Mouse (Mus musculus) cerebellum, adult 9-10 months (tissue): ENCODE data around the gene Gm42791.

ENCODE experiments used
- DNase-seq: peaks from one replicate; pipeline ENCODE4 v3.0.0; 2022

Gm42791 gene

DNA sequence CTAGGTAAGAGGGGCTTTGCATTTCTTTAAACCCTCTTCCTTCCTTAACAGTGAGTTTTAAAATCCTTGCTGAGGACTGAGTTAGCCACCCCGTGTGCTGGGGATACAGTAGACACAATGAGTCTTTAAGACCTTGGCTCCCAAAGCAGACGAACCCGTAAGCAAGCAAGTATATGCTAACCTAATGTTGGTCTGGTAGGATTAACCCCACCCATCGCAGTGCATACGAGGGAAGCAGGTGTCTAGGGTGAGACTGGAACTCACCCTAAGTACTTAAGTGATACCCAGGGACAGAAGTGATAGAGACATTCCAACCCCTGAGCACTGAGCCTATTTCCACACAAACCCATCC is 12.3 kb upstream of the Gm42791 start:
- no peak for DNase-seq

DNA sequence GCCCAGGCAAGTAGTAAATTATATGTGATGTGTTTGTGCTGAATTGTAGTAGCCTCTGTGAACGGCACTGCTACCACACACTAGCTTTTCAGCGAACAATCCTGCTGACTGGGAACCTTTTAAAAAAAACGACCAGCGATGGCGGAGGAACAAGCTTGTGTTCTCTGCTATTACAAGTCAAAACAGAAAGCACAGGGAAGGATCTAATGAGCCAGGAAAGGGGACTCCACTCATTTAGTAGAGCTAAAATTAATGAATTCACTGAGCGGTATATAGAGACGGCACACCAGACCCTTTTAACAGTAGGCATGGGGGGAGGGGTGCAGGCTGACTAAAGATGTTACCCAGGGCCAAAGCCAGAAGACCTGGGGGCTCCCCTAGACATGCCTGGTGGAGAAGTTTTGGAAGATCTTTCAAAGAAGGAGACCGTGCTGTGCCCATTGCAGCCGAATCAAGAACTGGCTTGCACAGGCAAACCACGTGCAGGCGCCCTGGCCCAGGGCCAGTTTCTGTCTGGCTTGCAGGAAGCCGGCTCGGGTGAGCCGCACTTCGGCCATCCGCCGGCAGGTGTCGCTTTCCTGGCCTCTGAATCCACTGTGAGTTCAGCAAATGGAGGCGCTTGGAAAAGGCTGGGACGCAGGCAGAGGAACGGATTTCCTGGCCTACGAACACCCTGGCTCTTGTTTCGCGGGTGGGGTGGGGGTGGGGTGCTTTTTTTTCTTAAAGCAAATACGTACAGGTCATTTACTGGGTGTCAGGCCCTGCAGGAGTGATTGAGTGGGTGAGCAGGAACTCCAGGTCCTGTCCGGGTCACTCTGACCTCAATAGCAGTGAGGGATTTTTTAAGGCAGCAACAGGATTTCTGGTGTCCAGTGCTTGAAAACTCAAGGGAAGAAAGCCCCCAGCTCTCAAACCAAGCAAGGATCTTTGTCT is 11.7 kb upstream of the Gm42791 start:
- peak; percentile 100 for DNase-seq

DNA sequence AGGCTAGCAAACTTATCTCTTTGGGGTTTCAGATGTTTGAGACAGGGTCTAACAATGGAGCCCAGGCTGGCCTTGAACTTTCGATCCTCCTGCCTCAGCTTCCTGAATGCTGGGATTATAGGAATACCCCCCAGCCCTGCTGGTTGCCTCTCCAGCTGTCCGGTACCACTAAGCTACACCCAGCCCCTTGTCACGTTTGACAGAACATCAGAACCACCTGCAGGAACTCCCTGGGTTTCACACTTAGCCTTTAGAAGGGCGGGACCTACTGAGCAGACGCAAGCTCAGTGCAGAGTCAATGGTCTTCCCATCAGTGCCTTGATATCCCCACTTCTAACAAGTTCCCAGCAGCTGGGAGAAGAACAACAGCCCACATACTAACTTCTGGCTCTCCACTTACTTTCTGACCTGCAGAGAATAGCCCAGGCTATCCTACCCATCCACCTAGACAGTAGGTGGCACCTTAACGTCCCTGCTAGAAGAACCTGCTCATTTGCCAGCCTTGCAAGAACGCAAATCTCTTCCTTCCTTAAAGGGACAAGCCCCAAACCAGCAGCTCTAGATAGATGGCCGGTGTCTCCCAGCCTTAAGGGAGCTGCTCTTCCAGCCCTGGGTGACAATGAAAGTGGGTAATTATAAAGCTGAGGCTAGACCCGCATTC is 10.9 kb upstream of the Gm42791 start:
- peak; percentile 33 for DNase-seq

DNA sequence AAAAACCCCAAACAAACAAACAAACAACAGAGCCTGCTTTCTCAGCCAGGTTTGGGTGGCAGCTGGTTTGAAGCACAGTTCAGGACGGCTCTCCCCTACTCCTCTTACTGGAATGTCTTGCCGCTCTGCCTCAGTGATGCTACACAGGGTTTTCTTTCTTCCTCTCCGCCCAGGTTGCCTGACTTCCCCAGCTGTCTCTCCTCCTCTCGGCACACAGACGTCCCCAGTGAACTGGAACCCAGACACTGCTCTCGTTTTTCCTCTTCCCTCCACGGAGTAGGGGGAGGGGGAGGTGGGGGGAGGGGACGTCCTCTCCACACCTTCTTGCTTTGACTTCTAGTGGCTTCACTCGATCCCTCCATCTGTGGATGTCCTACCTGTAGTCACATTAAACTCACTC is 10.1 kb upstream of the Gm42791 start:
- DNase-seq = no peak

DNA sequence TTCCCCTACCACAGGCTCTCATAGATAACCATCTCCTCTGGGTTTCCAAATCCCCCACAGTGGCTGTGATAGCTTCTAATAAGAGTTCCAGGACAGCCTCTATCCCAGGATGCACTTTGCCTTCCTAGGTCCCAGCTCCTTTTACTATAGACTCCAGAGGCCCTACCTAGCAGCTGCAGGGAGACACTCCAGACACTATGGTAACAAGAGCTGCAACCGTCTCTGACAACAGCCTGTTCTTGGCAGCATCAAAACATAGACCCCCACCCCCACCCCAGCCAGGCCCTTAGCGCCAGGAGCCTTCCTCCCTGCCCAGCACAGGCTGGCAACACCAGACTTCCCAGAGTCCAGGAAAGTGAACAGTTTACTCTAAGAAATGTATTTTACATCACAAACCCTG is 8.2 kb upstream of the Gm42791 start:
- no peak for DNase-seq

DNA sequence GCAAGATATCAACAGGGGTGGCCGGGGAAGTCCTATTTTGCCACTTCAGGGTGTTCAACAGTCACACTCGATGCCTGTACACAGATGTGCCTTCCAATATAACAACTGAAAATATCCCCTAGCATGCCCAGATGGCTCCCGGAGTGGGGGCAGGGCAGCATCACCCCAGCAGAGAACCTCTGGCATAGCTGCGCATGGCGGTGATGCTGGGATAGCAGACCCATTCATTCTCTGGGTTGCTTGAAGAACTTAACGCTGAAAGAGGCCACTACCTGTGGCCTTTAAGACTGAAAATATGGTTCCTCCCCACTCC is 7.8 kb upstream of the Gm42791 start:
- DNase-seq = no peak

DNA sequence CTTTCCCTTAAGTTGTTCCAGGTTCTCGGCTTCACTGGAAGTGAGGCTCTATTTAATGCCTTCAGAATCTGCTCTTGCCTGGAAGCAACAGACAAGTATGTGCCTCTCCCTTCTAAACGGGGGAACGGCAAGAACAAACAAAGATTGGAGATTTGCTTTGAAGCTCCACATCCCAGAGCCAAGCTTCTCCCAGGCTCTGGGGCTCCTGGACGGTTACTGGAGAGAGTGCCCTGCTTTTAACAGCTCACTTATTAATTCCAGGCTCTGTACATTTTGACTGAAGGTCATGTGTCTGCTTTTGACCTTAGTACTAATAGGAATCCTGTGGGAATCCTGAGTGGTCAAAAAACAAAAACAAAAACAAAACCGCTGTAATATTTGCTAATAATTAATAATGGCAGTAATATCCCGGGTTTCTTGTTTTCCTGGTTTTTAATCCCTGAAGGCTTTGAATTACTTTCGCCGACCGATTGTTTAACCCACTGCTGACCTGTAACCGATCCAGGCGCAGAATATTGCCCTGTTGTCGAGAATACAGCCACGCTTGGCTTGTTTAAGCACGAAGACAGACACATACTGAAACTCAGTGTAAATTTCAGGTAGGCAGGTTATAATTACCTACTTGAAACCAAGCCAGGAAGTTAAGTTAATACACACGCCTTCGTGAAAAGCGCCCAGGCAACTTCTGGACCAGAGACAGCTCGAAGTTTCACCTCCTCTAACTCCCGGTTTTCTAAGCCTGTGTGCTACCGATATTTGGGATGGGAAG is 7.3 kb upstream of the Gm42791 start:
- no peak for DNase-seq

DNA sequence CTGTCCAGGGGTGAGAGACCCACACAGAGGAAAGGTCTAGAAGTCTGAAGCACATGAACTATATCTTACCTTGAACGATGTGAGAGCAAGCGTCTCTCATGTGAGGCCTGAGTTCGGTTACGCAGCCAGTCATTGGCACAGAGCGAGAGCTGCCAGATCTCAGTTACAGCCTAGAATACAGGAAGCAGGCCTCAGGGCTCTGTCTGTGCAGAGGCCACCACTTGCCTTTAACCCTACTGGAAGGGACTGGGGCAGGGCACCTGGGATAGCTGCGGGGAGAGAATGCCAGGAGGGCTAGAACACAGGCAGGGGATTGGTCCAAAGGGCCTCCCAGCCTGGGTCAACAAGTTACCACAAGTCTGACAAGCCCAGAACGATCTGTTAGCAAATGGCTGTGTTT is 4.9 kb upstream of the Gm42791 start:
- DNase-seq = no peak

DNA sequence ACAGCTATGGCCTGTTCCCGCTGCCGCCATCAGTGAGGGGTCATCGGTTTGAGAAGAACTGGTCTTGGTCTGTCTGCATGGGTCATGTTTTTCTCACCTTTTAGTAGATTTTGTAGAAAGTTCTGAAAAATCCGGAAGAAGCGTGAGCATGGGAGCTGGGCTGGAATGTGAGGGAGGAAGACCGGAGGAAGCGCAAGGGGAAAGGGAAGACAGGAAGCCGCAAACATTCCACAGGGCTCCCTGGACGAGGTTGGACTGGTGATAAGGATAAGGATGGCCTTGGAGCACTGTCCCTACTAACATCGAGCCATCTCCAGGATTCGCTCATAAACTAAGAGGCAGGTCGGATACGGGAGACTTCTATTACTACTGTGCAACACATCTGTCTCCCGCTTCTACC is 3.6 kb upstream of the Gm42791 start:
- DNase-seq = no peak

DNA sequence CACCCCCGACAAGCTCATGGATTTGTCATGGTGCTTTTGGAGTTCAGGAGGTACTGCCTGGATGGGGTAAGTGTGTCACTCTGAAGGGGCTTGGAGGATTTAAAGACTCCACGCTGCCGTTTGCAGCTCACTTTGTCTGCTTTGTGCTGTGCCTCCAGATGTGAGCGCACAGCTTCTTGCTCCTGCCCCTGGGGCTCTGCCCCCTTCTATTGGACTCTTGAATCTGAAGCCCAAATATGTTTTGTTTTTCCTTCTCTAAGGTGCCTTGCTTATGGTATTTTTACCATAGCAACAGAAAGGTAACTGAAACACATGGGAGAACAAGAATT is 1.7 kb upstream of the Gm42791 start:
- DNase-seq = no peak

DNA sequence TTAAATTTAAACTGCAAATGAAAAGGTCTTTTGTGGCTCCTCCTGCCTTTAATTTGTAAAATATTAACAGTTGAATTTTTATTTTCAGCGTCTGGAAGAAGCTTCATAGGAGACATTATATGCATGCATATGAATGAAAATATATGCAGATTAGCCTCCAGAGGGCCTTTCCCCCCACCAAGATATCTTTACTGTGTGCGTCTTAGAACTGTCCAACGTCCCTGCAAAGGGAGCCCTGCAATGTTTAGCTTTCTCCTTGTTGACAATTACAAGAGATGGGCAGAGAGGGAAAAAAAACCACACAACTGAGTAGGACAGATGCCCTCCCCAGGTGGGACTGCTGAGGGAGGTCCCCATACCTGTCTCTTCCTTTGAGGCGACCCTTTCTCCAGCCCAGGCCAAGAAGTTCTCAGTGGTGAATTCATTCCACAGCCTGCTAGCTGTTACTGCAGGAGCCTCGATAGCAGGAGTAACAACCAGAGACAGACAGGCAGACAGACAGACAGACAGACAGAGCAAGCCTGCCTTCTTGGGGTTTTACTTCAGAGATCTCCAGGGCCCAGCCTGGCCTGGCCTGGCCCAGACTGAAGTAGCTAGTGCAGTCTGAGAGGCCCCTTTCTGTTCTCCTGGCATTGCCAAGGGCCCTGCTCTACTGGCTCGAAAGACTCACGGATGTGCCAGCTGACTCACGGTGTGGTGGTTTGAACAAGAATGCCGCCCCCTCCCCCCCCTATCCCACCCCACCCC is 1.2 kb upstream of the Gm42791 start:
- peak; percentile 34 for DNase-seq

DNA sequence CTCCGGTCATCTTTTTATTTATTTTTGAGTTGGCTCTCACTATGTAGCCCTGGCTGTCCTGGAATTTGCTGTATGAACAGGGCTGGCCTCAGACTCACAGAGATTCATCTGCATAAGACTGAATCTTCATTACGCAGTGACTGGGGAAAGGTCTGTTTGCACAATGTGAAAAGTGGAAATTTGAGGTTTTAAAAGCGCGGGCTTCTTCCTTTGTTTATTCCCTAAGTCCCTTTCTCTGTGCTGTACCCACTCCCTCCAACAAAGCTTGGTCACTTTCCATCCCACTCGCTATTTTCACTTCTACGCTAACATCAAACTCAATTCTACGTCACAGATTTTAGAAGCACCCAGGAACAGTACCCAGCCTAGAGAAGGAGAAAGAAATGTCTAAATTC is 639 bp downstream of the Gm42791 start:
- DNase-seq = no peak

DNA sequence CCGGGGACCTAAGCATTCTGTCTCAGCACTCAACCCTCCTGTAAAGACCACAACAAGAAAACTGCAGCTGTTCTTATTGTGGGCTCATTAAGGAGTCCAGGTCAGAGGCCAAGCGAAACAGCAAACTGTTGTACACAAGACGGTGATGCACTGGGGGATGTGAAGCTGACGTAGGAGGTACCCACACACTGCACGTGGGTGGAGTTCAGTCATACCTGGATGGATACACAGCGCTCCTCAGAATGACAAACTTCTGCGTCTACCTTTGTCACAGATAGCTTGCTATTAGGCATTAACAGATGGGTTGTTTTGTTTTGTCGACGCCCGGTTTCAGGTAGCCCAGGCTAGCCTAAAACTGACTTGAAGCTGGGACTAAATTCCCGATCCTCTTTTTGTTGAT is 2.3 kb downstream of the Gm42791 start:
- DNase-seq = no peak

DNA sequence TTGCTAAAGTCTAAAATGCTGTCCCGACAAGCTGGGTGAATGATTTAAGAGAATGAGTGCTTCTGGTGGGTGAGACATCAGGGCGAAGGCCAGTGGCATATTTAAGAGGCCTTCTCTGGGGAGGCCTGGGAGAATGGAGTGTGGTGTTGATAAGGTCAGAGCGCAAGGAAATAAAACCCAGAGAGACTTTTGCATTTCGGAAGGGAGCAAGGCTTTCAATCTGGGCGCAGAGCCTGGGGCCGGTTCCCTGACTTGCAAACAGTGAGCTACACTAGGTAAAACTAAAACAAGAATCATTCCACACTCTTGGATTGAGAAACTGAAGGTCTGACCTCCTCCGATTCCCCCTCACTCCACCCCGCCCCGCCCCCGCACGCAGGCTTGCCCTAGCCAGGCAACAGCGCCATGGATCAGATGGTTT is 4.0 kb downstream of the Gm42791 start:
- DNase-seq = no peak

DNA sequence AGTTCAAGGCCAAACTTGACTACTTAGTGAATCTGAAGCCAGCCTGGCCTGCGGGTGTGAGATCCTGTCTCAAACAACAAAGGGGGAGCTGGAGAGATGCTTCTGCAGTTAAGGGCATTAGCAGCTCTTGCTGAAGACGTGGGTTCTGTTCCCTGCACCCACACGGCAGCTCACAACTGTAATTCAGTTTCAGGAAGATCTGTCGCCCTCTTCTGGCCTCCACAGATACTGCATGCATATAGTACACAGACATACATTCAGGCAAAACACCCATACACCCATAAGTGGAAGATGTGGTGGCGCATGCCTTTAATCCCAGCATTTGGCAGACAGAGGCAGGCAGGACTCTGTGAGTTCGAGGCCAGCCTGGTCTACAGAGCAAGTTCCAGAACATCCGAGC is 5.5 kb downstream of the Gm42791 start:
- DNase-seq = no peak

DNA sequence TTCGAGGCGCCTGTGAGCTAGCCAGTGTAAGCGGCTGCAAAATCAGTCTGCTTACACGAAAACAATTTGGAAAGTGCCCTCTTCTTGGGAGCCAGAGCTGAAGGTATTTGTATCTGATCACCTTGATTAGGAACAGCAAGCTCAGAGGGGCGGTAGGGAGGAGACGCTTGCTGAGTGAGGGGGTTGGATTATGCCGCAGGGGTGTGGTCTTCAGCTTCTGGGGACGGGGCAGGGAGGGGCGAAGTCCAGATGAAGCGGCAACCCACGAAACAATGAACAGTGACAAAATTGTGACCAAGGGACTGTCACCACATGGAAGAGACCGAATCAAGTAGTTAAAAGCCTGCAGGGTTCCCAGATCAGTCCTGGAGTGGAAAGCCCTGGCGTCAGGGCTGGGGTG is 10.0 kb downstream of the Gm42791 start:
- no peak for DNase-seq

DNA sequence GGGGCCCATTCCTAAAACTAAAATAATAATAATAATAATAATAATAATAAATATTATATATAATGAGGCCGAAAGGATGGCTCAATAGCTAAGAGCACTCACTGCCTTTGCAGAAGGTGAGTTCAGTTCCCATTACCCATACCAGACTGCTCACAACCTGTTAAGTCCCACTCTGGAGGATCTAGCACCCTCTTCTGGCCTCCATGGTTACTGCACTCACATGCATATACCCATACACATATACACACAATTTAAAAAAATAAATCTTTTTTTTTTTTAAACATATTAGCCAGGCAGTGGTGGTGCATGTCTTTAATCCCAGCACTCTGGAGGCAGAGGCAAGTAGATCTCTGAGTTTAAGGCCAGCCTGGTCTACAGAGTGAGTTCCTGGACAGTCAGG is 11.3 kb downstream of the Gm42791 start:
- no peak for DNase-seq

DNA sequence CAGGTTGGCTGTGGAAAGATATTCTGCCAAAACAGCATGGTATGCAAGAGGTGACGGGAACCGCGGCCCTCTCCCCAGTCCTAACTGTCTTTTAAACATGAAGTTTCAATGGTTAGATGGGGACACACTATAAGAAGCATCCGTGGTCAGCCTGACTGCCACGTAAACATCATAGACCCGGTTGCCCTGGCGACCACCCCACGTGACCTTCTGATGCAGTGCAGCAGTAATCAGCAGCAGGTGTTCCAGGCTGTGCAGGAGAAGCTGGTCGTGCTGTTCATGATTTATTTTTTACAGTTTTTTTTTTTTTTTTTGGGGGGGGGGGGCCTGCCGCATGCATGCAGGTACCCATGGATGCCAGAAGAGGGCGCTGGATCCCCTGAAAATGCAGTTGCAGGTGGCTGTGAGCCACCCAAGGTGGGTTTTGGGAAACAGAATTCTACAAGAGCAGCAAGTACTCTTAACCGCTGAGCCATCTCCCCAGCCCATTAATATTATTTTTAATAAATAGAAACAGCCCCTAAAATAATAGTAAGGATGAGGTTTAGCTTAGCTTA is 11.8 kb downstream of the Gm42791 start:
- DNase-seq = no peak

DNA sequence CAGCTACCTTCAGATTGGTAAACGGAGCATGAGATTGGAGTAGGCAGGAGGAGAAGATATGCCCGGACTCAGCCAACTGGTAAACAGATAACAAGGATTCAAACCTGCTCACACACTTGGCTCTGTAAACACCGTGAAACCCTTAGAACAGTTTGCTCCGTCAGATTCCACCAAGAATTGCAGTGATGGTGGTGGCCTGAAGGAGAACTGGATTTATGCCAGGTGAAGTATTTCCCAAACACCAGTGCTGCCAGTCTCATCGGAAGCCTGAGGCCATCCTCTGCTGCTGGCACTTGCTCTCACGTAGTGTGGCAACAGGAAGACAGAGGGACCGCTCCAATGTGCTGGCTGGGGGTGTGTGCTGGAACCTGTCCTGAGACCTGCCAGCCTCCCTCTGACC is 12.6 kb downstream of the Gm42791 start:
- no peak for DNase-seq

DNA sequence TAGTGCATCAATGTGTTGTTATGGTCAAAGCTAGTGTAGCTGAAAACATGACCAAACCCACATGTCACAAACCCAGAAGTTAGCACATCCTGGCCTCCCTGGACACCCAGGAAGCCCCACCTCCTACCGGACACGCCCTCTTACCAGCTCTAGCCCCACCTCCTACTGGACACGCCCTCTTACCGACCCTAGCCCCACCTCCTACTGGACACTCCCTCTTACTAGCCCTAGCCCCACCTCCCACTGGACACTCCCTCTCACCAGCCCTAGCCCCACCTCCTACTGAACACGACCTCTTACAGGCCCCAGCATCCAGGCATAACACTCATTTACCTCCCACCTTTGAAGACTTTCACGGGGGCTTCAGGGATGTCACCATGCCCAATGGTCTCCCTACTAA is 14.3 kb downstream of the Gm42791 start:
- DNase-seq = no peak

DNA sequence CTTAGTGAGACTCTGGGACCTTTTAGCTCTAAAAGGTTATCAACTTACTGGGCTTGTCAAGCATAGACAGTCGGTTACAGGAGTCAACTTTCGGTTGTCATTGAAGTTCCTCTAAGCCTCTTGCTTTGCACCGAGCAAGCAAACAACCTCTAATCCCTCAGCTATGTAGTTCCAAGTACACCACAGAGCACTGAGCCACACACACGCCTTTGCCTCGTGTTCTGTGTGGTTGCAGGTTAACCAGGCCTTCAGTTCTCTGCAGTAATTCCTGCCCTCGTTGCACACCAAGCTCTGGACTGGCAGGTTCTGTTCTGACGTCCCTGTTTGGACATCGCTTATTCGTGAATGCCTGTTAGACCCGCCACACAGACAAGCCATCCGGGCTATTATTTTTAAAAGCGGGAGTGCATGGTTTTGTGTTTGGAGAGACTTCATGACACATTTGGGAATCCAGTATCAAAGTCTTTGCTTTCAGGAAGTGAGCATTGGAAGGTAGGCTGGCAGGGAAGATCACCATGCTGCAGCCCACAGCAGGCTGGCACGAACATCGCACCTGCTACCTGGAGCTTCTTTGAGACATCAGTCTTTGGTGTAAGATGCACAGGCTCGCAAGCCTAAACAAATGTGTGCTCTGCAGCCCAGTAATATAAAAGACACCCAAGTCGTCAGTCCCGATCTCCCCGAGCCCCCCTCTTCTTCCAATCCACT is 16.3 kb downstream of the Gm42791 start:
- DNase-seq = no peak

DNA sequence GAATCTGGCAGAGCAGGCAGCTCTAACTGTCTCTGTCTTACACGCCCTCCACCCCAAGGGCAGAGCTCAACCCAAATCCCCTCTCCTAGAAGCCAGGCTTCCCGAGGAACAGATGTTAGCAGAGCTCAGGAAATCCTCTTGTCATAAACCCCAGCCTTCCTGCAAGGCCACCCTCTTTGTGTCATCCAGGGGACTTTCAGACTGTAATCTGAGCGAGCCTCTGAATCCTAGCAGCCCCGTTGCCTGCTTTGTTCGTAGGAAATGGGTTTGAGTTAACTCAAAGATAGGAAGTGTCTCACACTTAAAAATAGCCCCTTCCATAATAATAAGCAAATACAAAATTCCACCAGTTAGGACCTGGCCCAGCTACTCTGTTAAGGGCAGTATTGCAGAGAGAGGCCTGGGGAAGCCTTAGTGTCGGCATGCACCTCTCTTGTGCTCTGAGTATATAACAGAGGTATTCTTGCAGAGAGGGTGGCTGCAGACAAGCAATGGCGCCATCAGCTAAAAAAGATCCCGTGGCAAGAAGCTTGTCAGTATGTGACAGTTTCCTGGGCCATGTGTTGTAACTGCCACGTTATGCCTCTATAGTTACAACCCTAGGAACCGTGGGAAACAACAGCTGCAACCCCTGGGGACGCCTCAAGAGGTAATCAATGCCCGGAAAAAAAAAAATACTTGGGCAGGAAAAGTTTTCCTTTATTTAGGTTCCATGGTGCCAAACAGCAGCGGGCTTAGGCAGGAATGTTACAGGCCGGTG is 17.1 kb downstream of the Gm42791 start:
- DNase-seq = no peak
